Mouse (Mus musculus): ENCODE measurements at regions not wholly inside any gene's neighbourhood (a gene's known extent, or its start where the extent isn't known, plus 50 kb on each side); places are given as distances from the start of the nearest gene placed in this dataset.

DNA sequence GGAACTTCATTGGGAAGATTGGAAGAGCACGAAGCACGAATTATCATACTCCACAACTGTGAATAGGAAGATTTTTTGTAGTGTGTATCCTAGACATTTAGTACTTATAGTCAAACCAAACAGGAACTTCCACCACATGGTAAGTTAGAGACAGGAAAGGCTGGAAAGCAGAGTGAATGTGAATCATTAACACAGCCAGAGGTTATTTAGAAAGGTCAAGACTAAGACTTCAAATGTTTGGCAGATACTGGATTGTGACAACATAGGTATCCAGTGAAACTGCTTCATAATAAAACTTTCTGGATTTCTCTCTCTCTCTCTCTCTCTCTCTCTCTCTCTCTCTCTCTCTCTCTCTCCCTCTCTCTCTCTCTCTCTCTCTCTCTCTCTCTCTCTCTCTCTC is 246.4 kb upstream of the Tet2 start:
- Histone ChIP-seq H3K9me3 (replicated peaks) (no peaks in the 10 kb centered on the region), H3K36me3 (no peaks in the 10 kb centered on the region), H3K4me1 (no peaks in the 10 kb centered on the region), H3K4me2 (no peak overlapping the region), H3K4me3 (no peak overlapping the region), H3K9ac (no peak overlapping the region), H3K27ac (no peak overlapping the region), H3K27me3 (replicated peaks) (no peaks in the 10 kb centered on the region)
- WGBS (ENCODE audit: insufficient replicate concordance): 73% methylated on average over 2 of the region's 2 CpGs
- no peak for ATAC-seq

DNA sequence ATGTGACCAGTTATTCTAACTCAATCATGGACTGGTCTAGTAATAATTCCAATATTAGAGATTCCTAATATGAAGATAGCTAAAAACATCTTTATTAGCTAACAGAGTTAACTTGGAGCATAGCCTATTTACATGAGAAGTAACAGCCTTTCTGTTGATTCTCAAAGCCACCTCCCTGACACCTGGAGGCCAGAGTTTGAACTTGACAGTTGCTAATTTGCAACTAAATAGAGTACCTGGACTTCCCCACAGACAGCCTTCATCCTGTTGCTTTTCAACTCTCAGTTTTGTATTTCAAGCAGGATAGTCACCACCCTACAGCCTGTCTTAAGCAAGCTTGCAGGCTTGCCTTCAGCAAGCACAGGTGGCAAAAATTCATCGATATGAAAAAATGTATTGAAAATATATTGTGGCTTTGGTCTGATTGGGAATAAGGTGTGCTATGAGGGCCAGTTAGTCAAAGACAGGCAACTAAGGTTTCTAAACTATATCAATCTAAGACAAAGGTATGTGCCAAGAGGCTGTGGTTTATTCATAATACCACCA is 264.1 kb upstream of the Tet2 start:
- H3K27me3 ChIP-seq (replicated peaks): no peaks in the 10 kb centered on the region
- no peaks in the 10 kb centered on the region for H3K9me3 ChIP-seq (replicated peaks)
- H3K36me3 ChIP-seq: no peaks in the 10 kb centered on the region
- no peaks in the 10 kb centered on the region for H3K4me1 ChIP-seq
- no peak overlapping the region for H3K27ac ChIP-seq
- no peak overlapping the region for H3K4me2 ChIP-seq
- ATAC-seq: no peak
- no peak overlapping the region for H3K4me3 ChIP-seq
- H3K9ac ChIP-seq: no peak overlapping the region
- WGBS (ENCODE audit: insufficient replicate concordance): 78% methylated on average over 1 of the region's 1 CpGs

DNA sequence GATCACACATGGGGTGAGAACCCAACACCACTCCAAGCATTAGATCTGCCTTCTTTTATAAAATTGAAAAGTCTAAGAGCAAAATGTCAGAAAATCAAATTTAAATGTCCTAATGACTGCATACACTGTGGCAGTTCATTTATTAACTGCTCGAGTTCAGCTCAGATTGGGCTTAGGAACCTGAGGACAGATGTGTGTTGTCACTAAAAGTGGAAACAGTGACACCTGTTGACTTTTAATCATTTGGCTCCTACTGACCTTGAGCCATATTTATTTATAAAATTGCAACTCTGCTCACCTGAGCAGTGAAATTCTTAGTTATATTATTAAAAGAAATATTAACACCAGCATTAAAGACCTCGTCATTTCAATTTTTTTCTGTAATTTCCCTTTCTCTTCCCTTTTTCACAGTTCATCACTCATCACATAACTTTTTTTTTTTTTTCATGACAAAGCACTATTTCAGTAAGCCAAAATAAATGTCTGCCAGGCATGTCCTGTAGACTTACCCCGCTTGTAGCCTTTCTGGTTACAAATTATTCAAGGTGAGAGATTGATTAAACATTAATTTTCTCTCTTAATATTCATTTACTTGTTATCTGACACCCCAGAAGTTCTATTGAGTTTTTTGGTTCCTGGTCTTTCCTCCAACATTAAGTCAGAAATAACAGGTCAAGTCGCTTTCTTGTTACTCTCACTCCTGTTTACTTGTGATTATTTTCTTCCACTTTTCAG is 274.2 kb upstream of the Tet2 start:
- Histone ChIP-seq H3K4me2 (no peak overlapping the region), H3K27ac (no peak overlapping the region), H3K9ac (no peak overlapping the region), H3K4me3 (no peak overlapping the region), H3K27me3 (replicated peaks) (no peaks in the 10 kb centered on the region), H3K4me1 (no peaks in the 10 kb centered on the region), H3K9me3 (replicated peaks) (no peaks in the 10 kb centered on the region), H3K36me3 (no peaks in the 10 kb centered on the region)
- WGBS (ENCODE audit: insufficient replicate concordance): 58% methylated on average over 4 of the region's 4 CpGs
- no peak for ATAC-seq

DNA sequence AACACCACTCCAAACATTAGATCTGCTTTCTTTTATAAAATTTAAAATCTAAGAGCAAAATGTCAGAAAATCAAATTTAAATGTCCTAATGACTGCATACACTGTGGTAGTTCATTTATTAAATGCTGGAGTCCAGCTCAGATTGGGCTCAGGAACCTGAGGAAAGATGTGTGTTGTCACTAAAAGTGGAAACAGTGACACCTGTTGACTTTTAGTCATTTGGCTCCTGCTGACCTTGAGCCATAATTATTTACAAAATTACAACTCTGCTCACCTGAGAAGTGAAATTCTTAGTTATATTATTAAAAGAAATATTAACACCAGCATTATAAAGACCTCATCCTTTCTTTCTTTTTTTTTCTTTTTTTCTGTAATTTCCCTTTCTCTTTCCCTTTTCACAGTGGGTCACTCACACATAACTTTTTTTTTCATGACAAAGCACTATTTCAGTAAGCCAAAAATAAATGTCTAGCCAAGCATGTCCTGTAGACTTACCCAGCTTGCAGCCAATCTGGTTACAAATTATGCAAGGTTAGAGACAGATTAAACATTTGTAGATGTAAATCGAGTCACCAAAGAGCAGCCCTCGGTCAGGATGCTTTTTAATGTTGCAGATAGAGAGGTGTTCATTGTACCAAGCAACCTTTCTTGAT is 288.9 kb upstream of the Tet2 start:
- no peak overlapping the region for H3K4me2 ChIP-seq
- no peak overlapping the region for H3K9ac ChIP-seq
- H3K27me3 ChIP-seq (replicated peaks): no peaks in the 10 kb centered on the region
- no peaks in the 10 kb centered on the region for H3K36me3 ChIP-seq
- H3K4me3 ChIP-seq: no peak overlapping the region
- ATAC-seq: no peak
- no peaks in the 10 kb centered on the region for H3K9me3 ChIP-seq (replicated peaks)
- no peaks in the 10 kb centered on the region for H3K4me1 ChIP-seq
- 66% methylated on average over 2 of the region's 2 CpGs for WGBS (ENCODE audit: insufficient replicate concordance)
- H3K27ac ChIP-seq: no peak overlapping the region

DNA sequence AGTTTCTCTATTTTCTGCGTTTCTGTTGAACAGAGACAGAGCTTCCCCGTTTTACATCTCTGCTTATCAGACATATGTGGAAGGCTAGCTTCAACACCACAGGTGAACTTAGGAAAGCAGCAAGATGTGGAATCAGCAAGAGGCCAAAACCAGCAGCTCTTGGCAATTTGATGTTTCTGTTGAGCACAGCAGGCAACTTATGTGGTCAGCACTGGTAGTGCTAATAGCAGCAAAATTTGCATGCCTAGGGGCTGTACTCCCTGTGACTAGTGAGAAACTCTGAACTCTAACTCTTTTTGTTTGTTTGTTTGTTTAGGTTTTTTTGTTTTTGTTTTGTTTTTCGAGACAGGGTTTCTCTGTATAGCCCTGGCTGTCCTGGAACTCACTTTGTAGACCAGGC is 289.5 kb upstream of the Tet2 start:
- Histone ChIP-seq H3K4me3 (no peak overlapping the region), H3K4me1 (no peaks in the 10 kb centered on the region), H3K9ac (no peak overlapping the region), H3K27ac (no peak overlapping the region), H3K9me3 (replicated peaks) (no peaks in the 10 kb centered on the region), H3K36me3 (no peaks in the 10 kb centered on the region), H3K27me3 (replicated peaks) (no peaks in the 10 kb centered on the region), H3K4me2 (no peak overlapping the region)
- WGBS (ENCODE audit: insufficient replicate concordance): 63% methylated on average over 3 of the region's 3 CpGs
- ATAC-seq: no peak

DNA sequence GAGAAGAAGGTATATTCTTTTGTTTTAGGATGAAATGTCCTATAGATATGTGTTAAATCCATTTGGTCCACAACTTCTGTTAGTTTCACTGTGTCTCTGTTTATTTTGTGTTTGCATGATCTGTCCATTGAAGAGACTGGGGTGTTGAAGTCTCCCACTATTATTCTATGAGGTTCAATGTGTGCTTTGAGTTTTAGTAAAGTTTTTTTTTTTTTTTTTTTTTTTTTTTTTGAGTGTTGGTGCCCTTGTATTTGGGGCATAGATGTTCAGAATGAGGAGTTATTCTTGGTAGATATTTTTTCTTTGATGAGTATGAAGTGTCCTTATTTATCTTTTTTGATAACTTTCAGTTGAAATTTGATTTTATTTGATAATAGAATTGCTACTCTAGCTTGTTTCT is 301.4 kb upstream of the Tet2 start:
- Histone ChIP-seq H3K4me3 (no peak overlapping the region), H3K27ac (no peak overlapping the region), H3K4me1 (no peaks in the 10 kb centered on the region), H3K9me3 (replicated peaks) (no peaks in the 10 kb centered on the region), H3K27me3 (replicated peaks) (no peaks in the 10 kb centered on the region), H3K9ac (no peak overlapping the region), H3K4me2 (no peak overlapping the region), H3K36me3 (no peaks in the 10 kb centered on the region)
- no peak for ATAC-seq

DNA sequence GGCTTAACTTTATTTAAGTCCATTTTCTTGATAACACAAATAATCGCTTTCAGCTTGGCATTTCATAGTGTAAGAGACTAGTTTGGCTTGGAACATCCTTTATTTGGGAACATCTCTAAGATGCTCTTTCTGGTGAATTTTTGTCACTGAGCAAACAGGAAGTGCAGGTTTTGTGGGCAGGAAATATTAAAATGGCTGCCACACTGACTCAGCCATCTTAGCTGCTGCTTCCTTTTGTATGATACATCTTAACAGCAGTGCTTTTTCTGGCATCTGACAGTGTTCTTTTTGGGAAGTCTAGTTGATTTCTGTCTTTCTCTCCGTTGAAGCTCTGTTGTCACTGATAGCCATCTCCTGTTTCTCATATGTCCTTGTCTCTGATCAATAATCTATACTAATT is 329.4 kb upstream of the Tet2 start:
- Histone ChIP-seq H3K4me2 (no peak overlapping the region), H3K4me1 (no peaks in the 10 kb centered on the region), H3K9me3 (replicated peaks) (no peaks in the 10 kb centered on the region), H3K4me3 (no peak overlapping the region), H3K27me3 (replicated peaks) (no peaks in the 10 kb centered on the region), H3K27ac (no peak overlapping the region), H3K36me3 (no peaks in the 10 kb centered on the region), H3K9ac (no peak overlapping the region)
- ATAC-seq: no peak
- WGBS (ENCODE audit: insufficient replicate concordance): 51% methylated on average over 2 of the region's 2 CpGs

DNA sequence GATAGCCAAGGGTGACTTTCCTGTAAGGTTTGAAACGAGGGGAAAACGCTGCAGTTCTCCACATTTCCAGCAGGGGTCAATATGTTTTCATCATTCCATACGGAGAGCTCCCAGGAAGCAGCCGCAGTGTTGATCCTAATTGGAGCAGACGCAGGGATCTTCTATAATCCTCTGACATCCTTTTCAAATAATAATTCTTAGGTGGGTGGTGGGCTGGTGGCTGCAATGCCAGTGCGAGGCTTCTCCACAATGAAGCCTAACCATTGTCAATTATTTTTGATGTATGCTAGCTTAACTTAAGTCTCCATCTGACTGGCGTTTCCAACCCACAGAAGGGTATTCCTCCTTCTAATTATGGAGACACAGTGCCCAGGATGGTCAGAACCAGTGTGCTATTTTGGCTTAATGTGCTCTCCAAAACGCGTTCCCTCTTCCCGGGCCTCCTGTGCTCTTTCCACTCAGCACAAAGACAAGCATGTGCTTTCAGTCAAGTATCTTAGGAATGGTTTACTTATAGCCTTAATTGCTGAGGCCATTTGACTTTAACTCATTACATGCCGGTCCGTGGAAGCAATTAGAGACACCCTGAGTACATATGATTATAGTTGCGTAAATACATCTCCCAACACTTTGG is 331.6 kb upstream of the Tet2 start:
- H3K4me2 ChIP-seq: no peak overlapping the region

DNA sequence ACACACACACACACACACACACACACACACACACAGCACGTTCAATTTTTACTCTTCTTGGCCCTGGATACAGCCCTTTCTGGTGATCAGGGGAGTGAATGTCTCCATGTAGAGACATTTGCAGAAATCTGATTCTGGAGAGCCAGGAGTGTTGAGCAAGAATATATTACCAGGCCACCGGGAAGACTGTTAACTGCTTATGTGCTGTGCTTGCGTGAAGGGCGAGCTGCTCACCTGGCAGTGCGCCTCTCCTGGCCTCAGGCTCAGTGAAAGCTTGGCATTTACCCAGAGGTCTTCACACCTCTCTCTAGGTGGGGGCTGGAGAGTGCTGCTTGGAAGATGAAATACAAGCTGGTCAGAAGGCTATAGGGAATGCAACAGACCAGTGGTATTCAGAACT is 332.4 kb upstream of the Tet2 start:
- Histone ChIP-seq H3K9ac (no peak overlapping the region), H3K4me1 (no peaks in the 10 kb centered on the region), H3K4me2 (no peak overlapping the region), H3K36me3 (no peaks in the 10 kb centered on the region), H3K4me3 (no peak overlapping the region), H3K9me3 (replicated peaks) (no peaks in the 10 kb centered on the region), H3K27ac (no peak overlapping the region), H3K27me3 (replicated peaks) (no peaks in the 10 kb centered on the region)
- ATAC-seq: no peak
- WGBS (ENCODE audit: insufficient replicate concordance): 55% methylated on average over 5 of the region's 5 CpGs

More for the DNA sequence above, 331.6 kb upstream of the Tet2 start:
- Histone ChIP-seq H3K27me3 (replicated peaks) (no peaks in the 10 kb centered on the region), H3K9ac (no peak overlapping the region), H3K9me3 (replicated peaks) (no peaks in the 10 kb centered on the region), H3K4me1 (no peaks in the 10 kb centered on the region), H3K27ac (no peak overlapping the region), H3K4me3 (no peak overlapping the region), H3K36me3 (no peaks in the 10 kb centered on the region)
- no peak for ATAC-seq
- 29% methylated on average over 13 of the region's 13 CpGs for WGBS (ENCODE audit: insufficient replicate concordance)

DNA sequence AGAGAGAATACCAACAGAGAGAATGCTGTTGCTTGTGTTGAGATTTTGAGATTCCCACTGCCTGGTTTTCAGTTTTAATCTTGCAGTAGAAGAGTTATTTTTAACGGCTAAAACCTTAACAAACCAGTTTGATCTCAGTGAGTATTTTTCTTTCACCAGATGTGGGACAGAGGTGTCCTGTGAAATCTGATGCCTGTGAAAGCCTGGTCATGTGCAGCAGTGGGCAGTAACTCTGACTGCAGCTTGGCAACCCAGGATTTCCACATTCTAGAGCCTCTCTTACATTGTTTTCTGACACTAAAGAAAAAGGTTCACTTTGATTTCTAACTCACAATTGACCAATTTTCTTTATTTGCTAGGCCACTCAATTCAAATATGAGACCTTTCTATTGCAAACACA is 335.7 kb upstream of the Tet2 start:
- Histone ChIP-seq H3K27me3 (replicated peaks) (no peaks in the 10 kb centered on the region), H3K9me3 (replicated peaks) (no peaks in the 10 kb centered on the region), H3K36me3 (no peaks in the 10 kb centered on the region), H3K4me3 (no peak overlapping the region), H3K27ac (no peak overlapping the region), H3K9ac (no peak overlapping the region), H3K4me1 (no peaks in the 10 kb centered on the region), H3K4me2 (no peak overlapping the region)
- WGBS (ENCODE audit: insufficient replicate concordance): 43% methylated on average over 1 of the region's 1 CpGs
- ATAC-seq: no peak

DNA sequence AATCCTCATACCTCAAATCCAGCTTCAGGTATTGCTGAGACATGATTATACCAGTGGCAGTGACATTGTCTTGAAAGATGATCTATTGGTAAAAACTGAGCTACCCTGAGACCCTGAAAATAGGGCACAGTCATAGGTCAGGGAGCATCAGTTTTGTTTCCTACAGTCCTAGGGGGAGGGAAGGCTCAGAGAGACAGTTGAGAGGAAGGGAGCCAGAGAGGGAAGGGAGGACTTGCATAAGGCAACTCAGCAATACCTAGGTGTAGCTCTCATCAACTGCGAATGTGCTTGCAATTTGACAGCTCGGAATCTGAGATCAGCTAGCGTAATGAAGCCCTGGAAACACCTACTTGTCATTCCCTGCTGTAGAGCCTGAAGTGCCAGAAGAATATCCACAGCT is 334.4 kb upstream of the Cxxc4 start:
- no peak for ATAC-seq
- Histone ChIP-seq H3K9ac (no peak overlapping the region), H3K27ac (no peak overlapping the region), H3K4me1 (no peaks in the 10 kb centered on the region), H3K4me3 (no peak overlapping the region), H3K27me3 (replicated peaks) (no peaks in the 10 kb centered on the region), H3K4me2 (no peak overlapping the region), H3K36me3 (no peaks in the 10 kb centered on the region), H3K9me3 (replicated peaks) (no peaks in the 10 kb centered on the region)
- WGBS (ENCODE audit: insufficient replicate concordance): 70% methylated on average over 3 of the region's 3 CpGs

DNA sequence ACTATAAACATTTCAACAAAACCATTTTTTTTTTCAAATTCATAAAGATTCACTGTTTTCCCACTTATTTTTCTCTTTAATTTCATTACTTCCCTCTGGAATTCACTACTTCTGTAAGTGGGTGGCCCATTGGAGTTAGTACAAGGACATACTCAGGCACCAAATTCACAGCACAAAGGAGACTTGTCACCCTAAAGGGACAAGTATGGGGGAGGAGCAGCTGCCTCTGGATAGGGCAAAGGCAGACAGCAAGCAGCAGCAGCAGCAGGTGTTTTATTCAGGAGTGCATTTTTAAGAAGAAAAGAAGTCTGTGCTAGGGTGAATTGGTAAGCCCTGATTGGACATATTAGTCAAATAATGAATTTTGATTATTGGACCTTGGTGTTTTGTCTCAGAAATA is 314.1 kb upstream of the Cxxc4 start:
- no peak overlapping the region for H3K9ac ChIP-seq
- no peak for ATAC-seq

More for the DNA sequence above, 314.1 kb upstream of the Cxxc4 start:
- no peak overlapping the region for H3K4me2 ChIP-seq
- H3K27ac ChIP-seq: no peak overlapping the region
- no peak overlapping the region for H3K4me3 ChIP-seq
- H3K4me1 ChIP-seq: no peaks in the 10 kb centered on the region
- H3K27me3 ChIP-seq (replicated peaks): no peaks in the 10 kb centered on the region
- H3K9me3 ChIP-seq (replicated peaks): no peaks in the 10 kb centered on the region
- H3K36me3 ChIP-seq: no peaks in the 10 kb centered on the region
